Mouse (Mus musculus) heart, embryonic 12.5 days (tissue): Measurements from ENCODE around the gene Ndufs7. TPM values are rescaled to one million over a fixed set of nuclear protein-coding genes. Genes with fewer than 3 reads are reported as not detected.
"Not testable (repeated sequence)": the region's sequence is repeated elsewhere in the genome, so short reads cannot be mapped to it uniquely, and the experiment has no call there.

ENCODE experiments used
- ATAC-seq: fragments of 200-750 bp; cut with Nextera tagmentation; 2 replicates; pipeline ENCODE4 v1.8.0; 2017; ENCODE audit warnings: moderate TSS enrichment, moderate library complexity; ENCODE audit not compliant: insufficient number of reproducible peaks, low FRiP score
- H3K27ac ChIP-seq: fragments of 300-500 bp; sonication (generic); 2 replicates; pipeline ENCODE4 v1.5.1; 2016; ENCODE audit warnings: mild to moderate bottlenecking, moderate library complexity; ENCODE audit not compliant: poor library complexity, severe bottlenecking
- H3K27me3 ChIP-seq: fragments of 300-500 bp; sonication (generic); replicated peaks from 2 replicates; pipeline ENCODE4 v1.6.1; 2016; ENCODE audit warnings: mild to moderate bottlenecking, moderate library complexity
- H3K36me3 ChIP-seq: fragments of 300-500 bp; sonication (generic); 2 replicates; pipeline ENCODE4 v1.6.1; 2016; ENCODE audit warnings: mild to moderate bottlenecking, moderate library complexity
- H3K4me1 ChIP-seq: fragments of 300-500 bp; sonication (generic); replicated peaks from 2 replicates; pipeline ENCODE4 v1.6.1; 2016; ENCODE audit warnings: mild to moderate bottlenecking
- H3K4me2 ChIP-seq: fragments of 300-500 bp; sonication (generic); 2 replicates; pipeline ENCODE4 v1.6.1; 2016; ENCODE audit warnings: mild to moderate bottlenecking, moderate library complexity
- H3K4me3 ChIP-seq: fragments of 300-500 bp; sonication (generic); 2 replicates; pipeline ENCODE4 v1.5.1; 2016; ENCODE audit warnings: mild to moderate bottlenecking
- H3K9ac ChIP-seq: fragments of 300-500 bp; sonication (generic); 2 replicates; pipeline ENCODE4 v1.6.1; 2016; ENCODE audit warnings: mild to moderate bottlenecking, moderate library complexity
- H3K9me3 ChIP-seq: fragments of 300-500 bp; sonication (generic); replicated peaks from 2 replicates; pipeline ENCODE4 v1.6.1; 2016; ENCODE audit warnings: mild to moderate bottlenecking, moderate library complexity
- WGBS: fragments of 180-500 bp; shearing (Covaris S2); methylation state at CpG from one replicate; pipeline ENCODE4 v1.1.7; 2016; 5-methylcytosine and 5-hydroxymethylcytosine counted together
- polyA plus RNA-seq: library from polyadenylated mRNA; unstranded; fragments of >200 nt; fragmentation: Nextera tagmentation; extraction: Ambion mirVana; gene quantifications from 2 replicates; pipeline ENCODE4 v1.2.1, GENCODE M21; 2016

Ndufs7 gene
- polyA plus RNA-seq, 1 experiment from 2014 or later = 454 TPM

DNA sequence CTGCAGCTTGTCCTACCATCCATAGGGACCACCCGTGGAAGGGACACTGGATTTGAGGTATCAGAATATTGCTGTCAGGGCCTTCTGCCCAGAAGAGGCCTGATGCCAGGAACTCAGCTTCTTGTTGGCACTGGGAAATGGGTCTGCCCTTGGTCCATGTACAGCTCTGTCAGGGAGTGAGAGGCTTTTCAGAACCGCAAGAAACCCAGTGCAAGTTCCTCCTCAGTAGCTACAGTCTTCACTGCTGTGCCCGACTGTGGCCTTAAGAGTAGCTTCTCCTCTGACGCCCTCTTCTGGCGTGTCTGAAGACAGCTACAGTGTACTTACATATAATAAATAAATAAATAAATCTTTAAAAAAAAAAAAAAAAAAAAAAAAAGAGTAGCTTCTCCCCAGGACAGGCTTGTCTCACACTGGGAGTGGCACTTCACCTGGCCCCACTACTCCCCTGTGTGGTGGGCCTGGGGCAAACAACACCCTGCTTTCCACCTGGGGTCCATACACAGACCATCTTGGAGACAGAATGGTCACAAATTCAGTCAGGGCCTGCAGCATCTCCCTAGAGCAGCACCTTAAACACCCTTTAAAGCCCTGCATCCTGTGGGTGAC lies 4.0 kb upstream of the Ndufs7 start:
- Histone ChIP-seq H3K4me3 (no peak overlapping the region), H3K27me3 (no peaks in the 10 kb centered on the region), H3K9ac (0 out of 2 replicates have a peak overlapping the region, but pooled peaks have one; percentile 8), H3K36me3 (peaks cover 48% of the 10 kb centered on the region), H3K27ac (no peak overlapping the region), H3K9me3 (no peaks in the 10 kb centered on the region), H3K4me2 (no peak overlapping the region), H3K4me1 (peaks cover 36% of the 10 kb centered on the region)
- 45% methylated on average over 5 of the region's 5 CpGs for WGBS
- no peak for ATAC-seq

DNA sequence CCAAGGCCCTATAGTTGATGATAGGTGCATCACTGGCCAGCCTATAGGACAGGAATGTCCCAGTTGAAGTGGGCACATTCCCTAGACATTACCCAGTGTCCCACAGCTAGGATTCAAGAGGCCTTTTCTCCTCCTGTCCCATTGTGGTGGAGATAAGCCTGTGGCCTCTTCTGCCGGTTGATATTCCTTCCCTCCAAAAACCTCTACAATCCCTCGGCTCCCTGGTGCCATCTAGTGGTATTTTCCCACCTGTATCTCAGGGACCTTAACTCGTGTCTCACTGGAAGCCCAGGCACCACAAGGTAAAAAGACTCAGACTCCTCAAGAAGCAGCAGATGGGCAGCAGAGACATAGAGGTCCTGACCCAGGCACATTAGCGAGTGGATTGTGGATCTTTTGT lies 3.3 kb upstream of the Ndufs7 start:
- Histone ChIP-seq H3K36me3 (peaks cover 41% of the 10 kb centered on the region), H3K27me3 (no peaks in the 10 kb centered on the region), H3K9ac (peak overlapping the region; percentile 29; the same call in 1 of the 2 replicates), H3K4me3 (no peak overlapping the region), H3K27ac (no peak overlapping the region), H3K4me2 (no peak overlapping the region), H3K9me3 (no peaks in the 10 kb centered on the region), H3K4me1 (peaks cover 43% of the 10 kb centered on the region)
- 5% methylated on average over 4 of the region's 4 CpGs for WGBS
- ATAC-seq = no peak

DNA sequence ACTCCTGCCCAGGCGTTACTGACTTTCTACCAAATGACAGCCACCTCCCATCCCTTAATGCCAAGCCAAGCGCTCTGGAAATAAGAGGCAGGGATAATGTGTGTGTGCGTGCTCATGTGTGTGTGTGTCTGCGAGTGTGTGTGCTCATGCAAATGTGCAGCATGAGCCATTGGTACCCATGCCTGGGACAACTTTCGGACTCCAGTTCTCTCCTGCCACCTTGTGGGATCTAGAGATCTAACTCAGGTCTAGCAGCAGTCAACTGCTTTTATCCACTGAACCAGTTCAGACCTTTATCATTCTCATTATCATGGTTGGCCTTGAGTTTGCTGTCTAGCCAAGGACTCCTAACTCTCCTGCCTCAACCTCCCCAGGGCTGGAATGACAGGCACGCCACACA lies 1.1 kb upstream of the Ndufs7 start:
- Histone ChIP-seq H3K4me1 (peaks cover 38% of the 10 kb centered on the region), H3K4me3 (no peak overlapping the region), H3K9me3 (no peaks in the 10 kb centered on the region), H3K9ac (no peak overlapping the region; the same call in 1 of the 2 replicates), H3K4me2 (peak overlapping the region; percentile 14; the same call in 1 of the 2 replicates), H3K36me3 (peaks cover 29% of the 10 kb centered on the region), H3K27ac (no peak overlapping the region), H3K27me3 (no peaks in the 10 kb centered on the region)
- WGBS = 52% methylated on average over 6 of the region's 6 CpGs
- ATAC-seq = no peak

DNA sequence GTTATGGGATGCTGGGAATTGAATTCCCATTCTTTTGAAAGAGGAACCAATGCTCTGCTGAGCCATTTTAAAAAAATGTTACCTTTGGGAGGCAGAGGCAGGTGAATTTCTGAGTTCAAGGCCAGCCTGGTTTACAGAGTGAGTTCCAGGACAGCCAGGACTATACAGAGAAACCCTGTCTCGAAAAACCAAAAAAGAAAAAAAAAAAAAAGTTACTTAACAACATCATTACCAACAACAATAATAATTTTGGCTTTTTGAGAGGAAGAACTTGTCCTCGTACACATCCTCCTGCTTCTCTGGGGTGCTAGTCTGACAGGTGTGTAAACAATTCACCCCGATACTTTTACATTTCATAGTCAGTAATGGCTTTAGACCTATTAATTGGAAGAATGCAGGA lies 484 bp upstream of the Ndufs7 start:
- H3K36me3 ChIP-seq = peaks cover 29% of the 10 kb centered on the region
- peak overlapping the region; percentile 88 for H3K4me2 ChIP-seq
- H3K4me1 ChIP-seq = peaks cover 36% of the 10 kb centered on the region
- not testable (repeated sequence) for H3K9me3 ChIP-seq, H3K9ac ChIP-seq, H3K27me3 ChIP-seq, H3K27ac ChIP-seq, ATAC-seq
- H3K4me3 ChIP-seq = peak overlapping the region; percentile 79
- 44% methylated on average over 3 of the region's 3 CpGs for WGBS

DNA sequence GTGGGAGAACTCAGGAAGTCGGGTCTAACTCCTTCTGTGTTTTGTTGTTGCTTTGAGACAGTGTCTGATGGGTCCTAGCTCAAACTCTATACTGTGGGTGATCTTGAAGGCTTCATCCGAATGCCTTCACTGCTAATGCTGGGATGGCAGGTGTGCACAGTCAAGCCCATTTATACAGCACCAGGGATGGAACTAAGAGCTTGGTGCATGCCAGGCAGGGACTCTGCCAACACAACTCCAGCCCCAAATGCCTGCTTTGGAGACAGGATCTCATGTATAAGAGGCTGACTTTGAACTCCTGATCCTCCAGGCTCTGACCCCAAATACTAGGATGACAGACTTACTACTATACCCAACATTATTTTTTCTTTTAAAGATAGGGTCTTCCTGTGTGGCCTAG lies 1.1 kb downstream of the Ndufs7 start:
- no peaks in the 10 kb centered on the region for H3K27me3 ChIP-seq
- peak overlapping the region; percentile 88 for H3K4me2 ChIP-seq
- 36% methylated on average over 2 of the region's 2 CpGs for WGBS
- ATAC-seq = no peak
- H3K27ac ChIP-seq = no peak overlapping the region
- H3K4me1 ChIP-seq = peaks cover 36% of the 10 kb centered on the region
- peak overlapping the region; percentile 93 for H3K9ac ChIP-seq
- H3K4me3 ChIP-seq = peak overlapping the region; percentile 79
- no peaks in the 10 kb centered on the region for H3K9me3 ChIP-seq
- H3K36me3 ChIP-seq = peaks cover 31% of the 10 kb centered on the region

DNA sequence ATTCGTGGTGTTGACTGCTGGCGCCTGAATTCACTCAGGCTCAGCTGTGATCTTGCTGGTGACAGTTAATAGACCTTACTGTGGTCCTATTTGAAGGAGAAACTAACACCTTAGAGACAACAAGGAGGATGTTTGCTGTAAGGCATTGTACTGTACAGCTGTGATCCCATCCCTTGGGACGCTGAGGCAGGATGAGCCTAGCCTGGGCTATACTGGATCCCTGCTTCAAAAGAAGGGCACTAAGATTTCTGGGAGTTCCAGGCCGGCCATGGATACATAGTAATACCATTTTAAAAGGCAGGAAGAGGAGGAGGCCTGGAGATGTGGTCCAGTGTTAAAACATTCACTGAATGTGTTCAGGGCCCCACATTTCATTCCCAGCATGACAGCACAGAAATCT lies 1.7 kb downstream of the Ndufs7 start:
- Histone ChIP-seq H3K36me3 (peaks cover 37% of the 10 kb centered on the region), H3K4me3 (peak overlapping the region; percentile 79), H3K27me3 (no peaks in the 10 kb centered on the region), H3K4me1 (peaks cover 31% of the 10 kb centered on the region), H3K27ac (no peak overlapping the region), H3K4me2 (peak overlapping the region; percentile 88), H3K9me3 (no peaks in the 10 kb centered on the region), H3K9ac (peak overlapping the region; percentile 93; the same call in 1 of the 2 replicates)
- WGBS = 74% methylated on average over 4 of the region's 4 CpGs
- no peak for ATAC-seq

DNA sequence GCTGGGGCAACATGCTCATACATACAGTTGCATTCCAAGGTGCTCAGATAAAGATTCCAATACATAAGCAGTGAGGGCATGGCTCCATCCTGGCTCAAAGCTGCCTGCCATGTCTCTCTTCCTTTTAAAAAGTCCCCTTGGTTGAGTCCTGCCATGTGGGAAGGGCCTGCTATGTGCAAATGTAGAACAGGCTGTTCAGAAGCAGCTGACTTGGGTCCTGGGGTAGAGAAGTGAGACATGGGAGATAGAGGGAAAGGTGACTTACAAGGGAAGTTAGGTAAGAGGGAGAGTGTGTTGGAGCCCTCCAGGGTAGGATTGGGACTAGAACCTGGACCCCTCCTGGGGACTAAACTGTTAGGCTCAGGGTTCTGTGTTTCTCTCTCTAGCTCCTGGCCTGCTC lies 3.1 kb downstream of the Ndufs7 start:
- Histone ChIP-seq H3K27me3 (no peaks in the 10 kb centered on the region), H3K36me3 (peaks cover 51% of the 10 kb centered on the region), H3K27ac (no peak overlapping the region), H3K4me1 (peaks cover 33% of the 10 kb centered on the region), H3K9me3 (no peaks in the 10 kb centered on the region), H3K4me2 (no peak overlapping the region), H3K9ac (peak overlapping the region; percentile 18; the same call in 1 of the 2 replicates), H3K4me3 (no peak overlapping the region)
- no peak for ATAC-seq

DNA sequence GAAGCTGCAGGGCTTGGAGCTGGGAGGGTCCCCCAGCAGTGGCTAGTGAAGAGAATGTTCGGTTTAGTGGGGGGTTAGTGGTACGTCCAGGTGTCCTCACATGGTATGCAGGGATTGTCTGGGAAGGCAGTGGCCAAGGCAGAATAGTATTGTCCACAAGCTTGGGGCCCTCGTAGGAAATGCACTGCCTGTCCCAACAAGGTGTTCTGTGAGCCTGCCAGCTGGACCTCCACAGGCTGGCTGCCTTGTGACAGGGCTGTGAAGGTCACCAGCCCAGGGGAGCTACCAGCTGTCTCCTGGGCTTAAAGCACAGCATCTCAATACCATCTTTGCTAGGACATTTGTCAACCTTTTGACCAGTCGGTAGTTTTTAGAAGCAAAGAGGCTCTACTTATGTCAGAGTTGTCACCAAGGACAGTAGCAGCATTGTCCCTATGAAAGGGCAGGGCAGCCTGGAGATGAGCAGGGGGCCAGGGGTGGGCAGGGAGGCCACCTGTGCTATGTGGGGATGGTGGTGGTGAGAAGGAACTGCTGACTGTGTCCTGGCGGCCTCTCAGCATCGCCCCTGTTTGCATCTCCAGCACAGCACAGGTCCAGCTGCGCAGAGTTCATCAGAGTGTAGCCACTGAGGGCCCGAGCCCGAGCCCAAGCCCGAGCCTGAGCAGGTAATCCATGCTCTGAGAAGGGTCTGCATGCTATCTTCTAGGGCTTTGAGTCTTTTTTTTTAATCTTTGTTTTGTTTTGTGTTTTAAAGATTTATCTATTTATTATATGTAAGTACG lies 3.8 kb downstream of the Ndufs7 start:
- no peak overlapping the region for H3K4me2 ChIP-seq
- 90% methylated on average over 11 of the region's 11 CpGs for WGBS
- no peak overlapping the region for H3K4me3 ChIP-seq
- peak overlapping the region; percentile 18; the same call in 1 of the 2 replicates for H3K9ac ChIP-seq
- H3K27me3 ChIP-seq = no peaks in the 10 kb centered on the region
- no peak overlapping the region for H3K27ac ChIP-seq
- no peak for ATAC-seq
- peaks cover 56% of the 10 kb centered on the region for H3K36me3 ChIP-seq
- no peaks in the 10 kb centered on the region for H3K9me3 ChIP-seq
- H3K4me1 ChIP-seq = peaks cover 33% of the 10 kb centered on the region

DNA sequence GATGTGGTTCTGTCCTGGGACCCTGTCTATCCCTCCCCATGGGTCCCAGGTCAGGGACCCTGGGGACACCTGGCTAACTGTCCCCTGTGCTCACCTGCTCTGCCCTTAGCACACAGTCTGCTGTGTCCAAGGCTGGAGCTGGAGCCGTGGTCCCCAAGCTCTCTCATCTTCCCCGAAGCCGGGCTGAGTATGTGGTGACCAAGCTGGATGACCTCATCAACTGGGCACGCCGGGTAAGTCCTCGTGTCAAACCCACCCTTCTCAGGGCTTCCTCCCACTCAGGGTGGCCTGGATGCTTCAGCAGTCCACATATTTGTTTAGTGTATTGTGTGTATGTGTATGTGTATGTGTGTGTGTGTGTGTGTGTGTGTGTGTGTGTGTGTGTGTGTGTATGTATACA lies 4.6 kb downstream of the Ndufs7 start:
- H3K4me1 ChIP-seq = peaks cover 39% of the 10 kb centered on the region
- H3K36me3 ChIP-seq = peaks cover 65% of the 10 kb centered on the region
- H3K4me3 ChIP-seq = no peak overlapping the region
- no peak overlapping the region for H3K4me2 ChIP-seq
- H3K27ac ChIP-seq = no peak overlapping the region
- no peaks in the 10 kb centered on the region for H3K27me3 ChIP-seq
- WGBS = 78% methylated on average over 6 of the region's 6 CpGs
- H3K9me3 ChIP-seq = no peaks in the 10 kb centered on the region
- no peak for ATAC-seq
- H3K9ac ChIP-seq = no peak overlapping the region

DNA sequence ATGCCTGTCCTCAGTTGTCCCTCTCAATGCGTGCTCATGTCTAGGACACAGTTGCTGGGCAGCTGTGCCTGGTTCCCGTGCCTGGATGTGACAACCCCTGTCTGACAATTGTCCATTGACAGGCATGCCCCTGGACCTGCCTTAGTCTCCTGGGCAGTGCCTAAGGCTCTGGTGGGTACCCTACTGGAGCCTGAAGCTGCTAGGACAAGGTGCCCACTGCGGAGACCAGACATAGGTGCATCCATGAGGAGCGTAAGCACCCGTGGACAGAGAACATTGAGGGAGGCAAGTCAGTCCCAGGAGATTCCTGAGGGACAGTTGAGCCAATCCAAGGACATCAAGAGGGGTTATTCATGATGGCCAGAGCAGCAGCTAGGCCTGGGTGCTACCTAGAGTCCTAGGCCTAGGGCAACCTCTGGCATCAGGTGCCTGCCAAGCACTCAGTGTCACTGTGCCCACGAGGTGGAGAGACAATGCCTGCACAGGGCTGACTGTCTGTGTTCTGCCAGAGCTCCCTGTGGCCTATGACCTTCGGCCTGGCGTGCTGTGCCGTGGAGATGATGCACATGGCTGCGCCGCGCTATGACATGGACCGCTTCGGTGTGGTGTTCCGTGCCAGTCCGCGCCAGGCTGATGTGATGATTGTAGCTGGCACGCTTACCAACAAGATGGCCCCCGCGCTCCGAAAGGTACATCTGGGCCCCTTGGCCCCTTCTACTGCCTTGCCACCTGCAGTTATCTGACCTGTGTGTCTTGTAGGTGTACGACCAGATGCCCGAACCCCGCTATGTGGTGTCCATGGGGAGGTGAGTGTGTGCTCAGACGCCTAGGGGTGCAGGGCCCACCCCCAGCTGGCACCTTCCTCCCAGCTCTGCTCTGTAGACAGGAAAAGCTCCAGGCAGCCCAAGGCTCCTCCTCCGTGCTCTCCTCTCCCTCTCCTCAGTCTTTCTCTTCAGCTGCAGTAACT lies 5.7 kb downstream of the Ndufs7 start:
- H3K36me3 ChIP-seq = peaks cover 72% of the 10 kb centered on the region

More for the DNA sequence above, 5.7 kb downstream of the Ndufs7 start:
- no peaks in the 10 kb centered on the region for H3K9me3 ChIP-seq
- H3K9ac ChIP-seq = no peak overlapping the region
- H3K4me3 ChIP-seq = no peak overlapping the region
- no peaks in the 10 kb centered on the region for H3K27me3 ChIP-seq
- H3K4me2 ChIP-seq = no peak overlapping the region
- no peak for ATAC-seq
- no peak overlapping the region for H3K27ac ChIP-seq
- 94% methylated on average over 26 of the region's 26 CpGs for WGBS
- H3K4me1 ChIP-seq = peaks cover 50% of the 10 kb centered on the region
